Mouse (Mus musculus): ENCODE data around the gene Ntf5. TPM values are rescaled to one million over a fixed set of nuclear protein-coding genes. Genes with fewer than 3 reads are reported as not detected.
A peak's percentile ranks its signal among the peaks of the same experiment; 100 is the strongest.

Gene Ntf5
- polyA plus RNA-seq, 1 experiment from 2014 or later, result 0.33 TPM

GRCm38 (mm10) chr7:45419859-45420614, 6.5 kb downstream of the Ntf5 start:
- Histone ChIP-seq H3K27ac (ENCODE audit: low read depth, low read length) (no peak overlapping the region), H3K9me3 (ENCODE audit: control insufficient read depth, low read length) (no peaks in the 10 kb centered on the region), H3K9ac (ENCODE audit: low read length) (no peak overlapping the region), H3K4me2 (ENCODE audit: low read depth, low read length, severe bottlenecking) (no peak overlapping the region), H3K36me3 (ENCODE audit: control insufficient read depth, insufficient read depth, low read length) (peaks cover 26% of the 10 kb centered on the region; the same call in 1 of the 2 replicates), H3K4me1 (replicated peaks; ENCODE audit: control insufficient read depth, insufficient read depth, low read length) (peaks cover 2% of the 10 kb centered on the region; the same call in 1 of the 2 replicates), H3K4me3 (ENCODE audit: low read depth, low read length) (no peak overlapping the region), H3K27me3 (ENCODE audit: control insufficient read depth, insufficient read depth, low read length) (peaks cover 45% of the 10 kb centered on the region)
- 16% methylated on average over 27 of the region's 27 CpGs for WGBS
- DNase-seq (ENCODE audit: low spot score), result no peak
- ATAC-seq (replicated peaks; ENCODE audit: low FRiP score), result no peak

- Histone ChIP-seq H3K4me1 (replicated peaks; ENCODE audit: control insufficient read depth, insufficient read depth, low read length) (no peaks in the 10 kb centered on the region; the same call in 1 of the 2 replicates), H3K9ac (ENCODE audit: low read length) (no peak within 1 kb of the TSS), H3K36me3 (ENCODE audit: control insufficient read depth, insufficient read depth, low read length) (peaks cover 30% of the 10 kb centered on the region; the same call in 1 of the 2 replicates), H3K4me2 (ENCODE audit: low read depth, low read length, severe bottlenecking) (no peak within 1 kb of the TSS), H3K4me3 (ENCODE audit: low read depth, low read length) (no peak within 1 kb of the TSS), H3K9me3 (ENCODE audit: control insufficient read depth, low read length) (no peaks in the 10 kb centered on the region), H3K27me3 (ENCODE audit: control insufficient read depth, insufficient read depth, low read length) (peaks cover 40% of the 10 kb centered on the region), H3K27ac (ENCODE audit: low read depth, low read length) (no peak within 1 kb of the TSS)
- WGBS, result 55% methylated on average over 6 of the region's 6 CpGs
- DNase-seq (ENCODE audit: low spot score) (no peak), ATAC-seq (replicated peaks; ENCODE audit: low FRiP score) (no peak)
Observed at GRCm38 (mm10) chr7:45420615-45420919, 7.1 kb downstream of the Ntf5 start, which contains the start of gene Lhb. Lhb (plus strand) TSS chr7:45420820.

DNA sequence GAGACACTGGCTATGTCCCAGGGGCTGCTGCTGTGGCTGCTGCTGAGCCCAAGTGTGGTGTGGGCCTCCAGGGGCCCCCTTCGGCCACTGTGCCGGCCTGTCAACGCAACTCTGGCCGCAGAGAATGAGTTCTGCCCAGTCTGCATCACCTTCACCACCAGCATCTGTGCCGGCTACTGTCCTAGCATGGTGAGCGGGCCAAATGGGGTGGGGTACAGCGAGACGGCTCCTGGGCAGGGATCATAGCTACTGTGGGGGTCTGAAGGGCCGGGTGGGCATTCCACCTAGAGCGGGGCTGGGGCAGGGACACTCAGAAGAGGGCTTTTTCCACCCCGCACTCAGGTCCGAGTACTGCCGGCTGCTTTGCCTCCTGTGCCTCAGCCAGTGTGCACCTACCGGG, 7.7 kb downstream of the Ntf5 start:
- Histone ChIP-seq H3K4me1 (replicated peaks; ENCODE audit: control insufficient read depth, insufficient read depth, low read length) (no peaks in the 10 kb centered on the region), H3K4me2 (ENCODE audit: low read depth, low read length, severe bottlenecking) (no peak overlapping the region), H3K9ac (ENCODE audit: low read length) (no peak overlapping the region), H3K9me3 (ENCODE audit: control insufficient read depth, low read length) (no peaks in the 10 kb centered on the region), H3K4me3 (ENCODE audit: low read depth, low read length) (no peak overlapping the region), H3K27ac (ENCODE audit: low read depth, low read length) (no peak overlapping the region), H3K36me3 (ENCODE audit: control insufficient read depth, insufficient read depth, low read length) (peaks cover 30% of the 10 kb centered on the region; the same call in 1 of the 2 replicates), H3K27me3 (ENCODE audit: control insufficient read depth, insufficient read depth, low read length) (peaks cover 34% of the 10 kb centered on the region)
- DNase-seq (ENCODE audit: low spot score) (no peak), ATAC-seq (replicated peaks; ENCODE audit: low FRiP score) (no peak)
- 85% methylated on average over 14 of the region's 14 CpGs for WGBS

DNA sequence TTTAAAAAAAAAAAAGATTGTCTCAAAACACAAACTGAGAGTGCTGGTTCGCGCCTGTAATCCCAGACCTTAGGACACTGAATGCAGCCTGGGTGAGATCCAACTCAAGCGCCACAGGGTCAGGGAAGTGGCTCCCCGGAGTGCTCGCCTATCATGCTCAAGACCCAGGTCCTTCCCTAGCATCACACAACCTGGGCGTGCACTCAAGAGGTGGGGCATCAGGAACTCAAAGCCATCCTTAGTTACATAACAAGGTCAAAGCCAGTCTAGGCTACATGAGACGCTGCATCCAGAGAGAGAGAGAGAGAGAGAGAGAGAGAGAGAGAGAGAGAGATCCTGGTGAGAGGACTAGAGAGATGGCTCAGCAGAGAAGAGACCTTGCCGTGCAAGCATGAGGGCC, 13.1 kb downstream of the Ntf5 start:
- peaks cover 32% of the 10 kb centered on the region; the same call in 1 of the 2 replicates for H3K36me3 ChIP-seq (ENCODE audit: control insufficient read depth, insufficient read depth, low read length)
- WGBS, result 93% methylated on average over 8 of the region's 8 CpGs
- DNase-seq (ENCODE audit: low spot score), result no peak

DNA sequence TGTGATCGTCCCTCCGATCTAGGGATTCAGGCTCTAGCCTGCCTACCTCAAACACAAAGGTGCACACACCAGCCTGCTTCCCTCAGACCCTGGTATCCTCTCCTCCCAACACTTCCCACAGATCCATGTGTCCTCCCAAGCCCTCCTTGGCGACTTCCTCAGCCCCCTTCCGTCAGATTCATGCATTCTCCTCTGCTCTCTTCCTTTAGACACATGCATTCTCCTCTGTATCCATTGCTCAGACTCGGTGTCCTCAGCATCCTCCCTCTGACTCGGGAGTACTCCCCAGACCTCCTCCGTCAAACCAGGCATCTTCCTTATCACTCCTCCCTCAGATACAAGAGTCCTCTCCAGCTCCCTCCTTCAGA, 20.3 kb downstream of the Ntf5 start:
- WGBS, result 0% methylated on average over 7 of the region's 7 CpGs
- DNase-seq (ENCODE audit: low spot score), result no peak
- Histone ChIP-seq H3K36me3 (ENCODE audit: control insufficient read depth, insufficient read depth, low read length) (peaks cover 1% of the 10 kb centered on the region; the same call in 1 of the 2 replicates), H3K9ac (ENCODE audit: low read length) (peak overlapping the region; percentile 86), H3K9me3 (ENCODE audit: control insufficient read depth, low read length) (no peaks in the 10 kb centered on the region), H3K27me3 (ENCODE audit: control insufficient read depth, insufficient read depth, low read length) (no peaks in the 10 kb centered on the region), H3K4me1 (replicated peaks; ENCODE audit: control insufficient read depth, insufficient read depth, low read length) (peaks cover 16% of the 10 kb centered on the region), H3K27ac (ENCODE audit: low read depth, low read length) (peak overlapping the region; percentile 85; the same call in 1 of the 2 replicates), H3K4me3 (ENCODE audit: low read depth, low read length) (peak overlapping the region; percentile 89), H3K4me2 (ENCODE audit: low read depth, low read length, severe bottlenecking) (peak overlapping the region; percentile 77)
- ATAC-seq (replicated peaks; ENCODE audit: low FRiP score), result no peak

More for the DNA sequence above, 13.1 kb downstream of the Ntf5 start:
- H3K9me3 ChIP-seq (ENCODE audit: control insufficient read depth, low read length), result no peaks in the 10 kb centered on the region
- H3K9ac ChIP-seq (ENCODE audit: low read length), result no peak overlapping the region
- H3K4me3 ChIP-seq (ENCODE audit: low read depth, low read length), result no peak overlapping the region
- no peak overlapping the region for H3K4me2 ChIP-seq (ENCODE audit: low read depth, low read length, severe bottlenecking)
- H3K4me1 ChIP-seq (replicated peaks; ENCODE audit: control insufficient read depth, insufficient read depth, low read length), result no peaks in the 10 kb centered on the region
- no peaks in the 10 kb centered on the region for H3K27me3 ChIP-seq (ENCODE audit: control insufficient read depth, insufficient read depth, low read length)
- no peak for ATAC-seq (replicated peaks; ENCODE audit: low FRiP score)
- no peak overlapping the region for H3K27ac ChIP-seq (ENCODE audit: low read depth, low read length)

- H3K4me2 ChIP-seq (ENCODE audit: low read depth, low read length, severe bottlenecking), result peak within 1 kb of the TSS; percentile 77
- peak within 1 kb of the TSS; percentile 86 for H3K9ac ChIP-seq (ENCODE audit: low read length)
- no peaks in the 10 kb centered on the region for H3K27me3 ChIP-seq (ENCODE audit: control insufficient read depth, insufficient read depth, low read length)
- under 1% methylated on average over 44 of the region's 45 CpGs for WGBS
- peaks cover 16% of the 10 kb centered on the region for H3K4me1 ChIP-seq (replicated peaks; ENCODE audit: control insufficient read depth, insufficient read depth, low read length)
- peak within 1 kb of the TSS; percentile 89 for H3K4me3 ChIP-seq (ENCODE audit: low read depth, low read length)
- no peaks in the 10 kb centered on the region; the same call in 1 of the 2 replicates for H3K36me3 ChIP-seq (ENCODE audit: control insufficient read depth, insufficient read depth, low read length)
- no peaks in the 10 kb centered on the region for H3K9me3 ChIP-seq (ENCODE audit: control insufficient read depth, low read length)
- H3K27ac ChIP-seq (ENCODE audit: low read depth, low read length), result peak within 1 kb of the TSS; percentile 85
- ATAC-seq (replicated peaks; ENCODE audit: low FRiP score) (peak; percentile 97), DNase-seq (ENCODE audit: low spot score) (peak; percentile 100)
Observed at GRCm38 (mm10) chr7:45434203-45435015, 20.9 kb downstream of the Ntf5 start, which contains the start of gene Gys1. Gys1 (plus strand) TSS chr7:45434844.

DNA sequence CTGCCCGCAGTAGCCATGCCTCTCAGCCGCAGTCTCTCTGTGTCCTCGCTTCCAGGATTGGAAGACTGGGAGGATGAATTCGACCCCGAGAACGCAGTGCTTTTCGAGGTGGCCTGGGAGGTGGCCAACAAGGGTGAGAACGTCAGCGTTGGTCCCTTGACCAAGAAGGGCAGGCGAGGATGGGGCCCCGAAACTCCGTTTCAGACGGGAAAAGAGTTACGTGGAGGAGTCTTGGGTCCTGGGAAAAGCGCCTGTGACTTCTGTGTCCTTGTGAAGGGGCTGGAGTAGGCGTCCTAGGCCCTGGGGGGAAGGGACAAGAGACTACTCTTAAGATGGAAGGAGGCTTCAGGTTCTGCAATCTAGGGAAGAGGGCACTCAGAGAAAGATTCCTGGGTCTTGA, 21.5 kb downstream of the Ntf5 start:
- Histone ChIP-seq H3K36me3 (ENCODE audit: control insufficient read depth, insufficient read depth, low read length) (no peaks in the 10 kb centered on the region; the same call in 1 of the 2 replicates), H3K4me2 (ENCODE audit: low read depth, low read length, severe bottlenecking) (peak overlapping the region; percentile 69), H3K4me3 (ENCODE audit: low read depth, low read length) (peak overlapping the region; percentile 89), H3K9ac (ENCODE audit: low read length) (peak overlapping the region; percentile 78), H3K27ac (ENCODE audit: low read depth, low read length) (no peak overlapping the region), H3K4me1 (replicated peaks; ENCODE audit: control insufficient read depth, insufficient read depth, low read length) (peaks cover 16% of the 10 kb centered on the region), H3K27me3 (ENCODE audit: control insufficient read depth, insufficient read depth, low read length) (no peaks in the 10 kb centered on the region), H3K9me3 (ENCODE audit: control insufficient read depth, low read length) (no peaks in the 10 kb centered on the region)
- 2% methylated on average over 16 of the region's 16 CpGs for WGBS
- no peak for DNase-seq (ENCODE audit: low spot score)
- ATAC-seq (replicated peaks; ENCODE audit: low FRiP score), result no peak

DNA sequence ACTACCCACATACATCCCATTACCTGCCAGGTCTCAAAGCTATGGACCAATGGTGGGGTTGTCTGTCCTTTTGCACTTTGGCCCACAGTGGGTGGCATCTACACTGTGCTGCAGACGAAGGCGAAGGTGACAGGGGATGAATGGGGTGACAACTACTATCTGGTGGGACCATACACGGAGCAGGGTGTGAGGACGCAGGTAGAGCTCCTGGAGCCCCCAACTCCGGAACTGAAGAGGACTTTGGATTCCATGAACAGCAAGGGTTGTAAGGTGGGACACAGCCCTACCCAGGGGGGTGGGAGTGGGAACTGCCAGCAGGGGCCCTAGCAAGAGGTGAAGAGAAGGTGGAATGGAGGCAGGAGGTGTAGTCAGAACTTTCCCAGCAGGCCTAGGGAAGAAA, 22.9 kb downstream of the Ntf5 start:
- no peaks in the 10 kb centered on the region for H3K36me3 ChIP-seq (ENCODE audit: control insufficient read depth, insufficient read depth, low read length)
- no peak for DNase-seq (ENCODE audit: low spot score)
- H3K4me3 ChIP-seq (ENCODE audit: low read depth, low read length), result no peak overlapping the region
- H3K9me3 ChIP-seq (ENCODE audit: control insufficient read depth, low read length), result no peaks in the 10 kb centered on the region
- no peak overlapping the region for H3K27ac ChIP-seq (ENCODE audit: low read depth, low read length)
- no peak overlapping the region for H3K9ac ChIP-seq (ENCODE audit: low read length)
- no peak for ATAC-seq (replicated peaks; ENCODE audit: low FRiP score)
- peaks cover 16% of the 10 kb centered on the region for H3K4me1 ChIP-seq (replicated peaks; ENCODE audit: control insufficient read depth, insufficient read depth, low read length)
- no peak overlapping the region for H3K4me2 ChIP-seq (ENCODE audit: low read depth, low read length, severe bottlenecking)
- no peaks in the 10 kb centered on the region for H3K27me3 ChIP-seq (ENCODE audit: control insufficient read depth, insufficient read depth, low read length)
- WGBS, result 89% methylated on average over 5 of the region's 5 CpGs
